Mouse (Mus musculus) E14TG2a.4 (cell line): ENCODE measurements around the gene Tchp.

Experiments
- CTCF ChIP-seq: conservative IDR thresholded peaks from 2 replicates; pipeline ENCODE4 v1.5.1; 2014; ENCODE audit warnings: low read length
- NANOG ChIP-seq: IDR thresholded peaks from 2 replicates; pipeline ENCODE4 v1.6.1; 2014; ENCODE audit warnings: borderline replicate concordance, low read length, mixed read lengths
- POU5F1 ChIP-seq: IDR thresholded peaks from 2 replicates; pipeline ENCODE4 v1.6.1; 2014; ENCODE audit warnings: low read length, borderline replicate concordance

DNA sequence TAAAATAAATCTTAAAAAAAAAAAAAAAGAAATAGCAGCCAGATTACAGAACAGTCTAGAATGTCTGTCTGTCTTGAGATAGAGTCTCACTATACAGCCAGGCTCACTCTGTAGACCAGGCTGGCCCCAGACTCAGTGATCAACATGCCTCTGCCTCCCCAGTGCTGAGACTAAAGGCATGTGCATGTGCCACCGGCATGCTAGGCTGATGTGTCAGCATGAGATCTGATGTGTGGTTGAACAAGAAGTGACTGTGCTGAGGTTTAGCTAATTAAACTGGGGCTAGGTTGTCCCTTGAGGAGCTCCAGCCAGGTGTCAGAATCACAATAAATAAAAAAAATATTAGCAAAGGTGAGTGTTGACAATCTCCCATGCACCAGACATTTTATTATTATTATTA, 40.9 kb upstream of the Tchp start:
- TF ChIP-seq CTCF (no peak), POU5F1 (no peak), NANOG (no peak)
